Mouse (Mus musculus) R1 (cell line): ENCODE measurements around the gene Tmem30c.
A peak's percentile ranks its signal among the peaks of the same experiment; 100 is the strongest.

Source experiments
- DNase-seq: peaks from one replicate; pipeline ENCODE4 v3.0.0-alpha.2; 2018; ENCODE audit warnings: low read depth, low spot score

The Tmem30c gene

DNA sequence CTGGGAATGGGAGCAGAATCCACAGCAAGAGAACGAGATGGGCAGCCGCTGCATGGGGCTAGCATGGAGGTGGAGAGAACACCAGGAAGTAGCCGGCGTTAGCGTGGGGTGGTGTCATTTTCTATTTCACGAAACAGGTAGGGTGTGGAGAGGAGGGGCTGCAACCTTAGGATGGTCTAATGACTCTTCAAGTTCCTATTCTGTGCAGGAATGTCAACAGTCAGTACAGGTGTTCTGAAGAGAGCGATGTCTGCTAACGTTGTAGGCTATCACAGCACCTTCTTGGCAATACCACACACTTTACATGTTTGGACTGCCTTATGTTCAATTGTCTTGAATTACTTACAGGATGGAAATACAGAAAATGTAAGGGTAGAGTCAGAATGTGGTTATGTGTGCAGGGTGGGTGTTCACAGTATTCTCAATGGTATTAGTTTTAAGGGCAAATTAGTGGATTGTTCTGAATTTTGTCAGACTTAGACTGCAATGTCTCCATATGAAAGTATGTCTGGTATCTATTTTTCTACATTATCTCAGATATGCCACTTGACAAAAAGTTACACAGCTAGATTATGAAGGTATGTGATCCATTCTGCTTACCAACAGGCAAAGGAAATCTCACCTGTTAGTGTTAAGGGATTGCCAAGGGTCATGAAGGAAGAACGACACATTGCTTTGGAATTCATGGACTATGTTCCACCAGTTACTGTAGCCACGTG, 2.7 kb upstream of the Tmem30c start:
- no peak for DNase-seq

DNA sequence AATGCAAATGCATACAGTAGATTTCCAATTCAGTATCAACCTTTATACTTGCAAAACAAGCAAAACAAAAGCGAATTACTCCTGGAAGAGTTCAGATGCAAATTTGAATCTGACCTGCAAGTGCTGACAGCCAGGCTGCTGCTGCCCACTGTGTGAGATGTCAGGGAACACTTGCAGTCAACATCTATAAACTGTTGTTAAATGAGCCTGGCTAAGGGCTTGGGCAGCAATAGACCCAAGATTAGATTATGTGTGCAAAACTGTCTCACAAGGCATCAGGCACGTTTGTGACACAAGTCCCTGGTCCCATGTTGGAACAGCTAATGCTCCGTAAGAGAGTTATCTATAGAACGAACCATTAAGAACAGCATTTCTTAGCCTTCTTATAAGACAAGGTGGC, 369 bp downstream of the Tmem30c start:
- DNase-seq, result no peak

DNA sequence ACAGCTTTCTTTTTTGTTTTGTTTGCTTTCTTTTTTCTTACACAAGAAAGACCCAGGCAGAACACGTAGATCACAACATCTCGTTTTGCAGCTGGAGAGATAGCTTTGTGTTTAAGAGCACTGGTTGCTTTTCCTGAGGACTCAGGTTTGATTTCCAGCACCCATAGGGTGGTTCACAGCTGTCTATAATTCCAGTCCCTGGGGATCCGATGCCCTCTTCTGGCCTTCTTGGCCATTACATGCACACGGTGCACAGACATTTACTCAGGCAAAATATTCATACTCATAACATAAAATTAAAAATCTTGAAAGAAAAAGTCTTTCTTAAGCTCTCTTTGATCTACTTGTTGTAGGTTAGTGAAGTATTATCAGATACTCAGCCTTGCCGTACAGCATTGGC, 969 bp downstream of the Tmem30c start:
- DNase-seq, result no peak

DNA sequence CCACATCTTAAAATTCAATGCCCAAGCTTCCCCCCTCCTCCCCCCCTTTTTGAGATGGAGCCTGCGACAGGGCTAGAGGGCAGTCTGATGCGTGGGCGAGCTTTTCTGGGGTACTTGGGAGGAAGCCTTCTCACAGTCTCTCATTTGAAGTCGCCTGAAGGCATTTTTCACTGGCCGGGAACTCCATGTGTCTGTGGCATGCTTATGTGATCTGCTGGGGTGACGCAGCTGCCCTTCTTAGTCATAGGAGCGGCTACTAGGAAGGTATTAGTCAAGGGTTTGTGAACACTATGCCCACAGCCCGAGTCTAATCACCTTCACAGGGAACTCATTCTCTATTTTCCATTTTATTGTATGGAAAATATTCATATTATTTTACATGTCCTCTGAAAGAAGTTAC, 11.2 kb downstream of the Tmem30c start:
- DNase-seq, result no peak

DNA sequence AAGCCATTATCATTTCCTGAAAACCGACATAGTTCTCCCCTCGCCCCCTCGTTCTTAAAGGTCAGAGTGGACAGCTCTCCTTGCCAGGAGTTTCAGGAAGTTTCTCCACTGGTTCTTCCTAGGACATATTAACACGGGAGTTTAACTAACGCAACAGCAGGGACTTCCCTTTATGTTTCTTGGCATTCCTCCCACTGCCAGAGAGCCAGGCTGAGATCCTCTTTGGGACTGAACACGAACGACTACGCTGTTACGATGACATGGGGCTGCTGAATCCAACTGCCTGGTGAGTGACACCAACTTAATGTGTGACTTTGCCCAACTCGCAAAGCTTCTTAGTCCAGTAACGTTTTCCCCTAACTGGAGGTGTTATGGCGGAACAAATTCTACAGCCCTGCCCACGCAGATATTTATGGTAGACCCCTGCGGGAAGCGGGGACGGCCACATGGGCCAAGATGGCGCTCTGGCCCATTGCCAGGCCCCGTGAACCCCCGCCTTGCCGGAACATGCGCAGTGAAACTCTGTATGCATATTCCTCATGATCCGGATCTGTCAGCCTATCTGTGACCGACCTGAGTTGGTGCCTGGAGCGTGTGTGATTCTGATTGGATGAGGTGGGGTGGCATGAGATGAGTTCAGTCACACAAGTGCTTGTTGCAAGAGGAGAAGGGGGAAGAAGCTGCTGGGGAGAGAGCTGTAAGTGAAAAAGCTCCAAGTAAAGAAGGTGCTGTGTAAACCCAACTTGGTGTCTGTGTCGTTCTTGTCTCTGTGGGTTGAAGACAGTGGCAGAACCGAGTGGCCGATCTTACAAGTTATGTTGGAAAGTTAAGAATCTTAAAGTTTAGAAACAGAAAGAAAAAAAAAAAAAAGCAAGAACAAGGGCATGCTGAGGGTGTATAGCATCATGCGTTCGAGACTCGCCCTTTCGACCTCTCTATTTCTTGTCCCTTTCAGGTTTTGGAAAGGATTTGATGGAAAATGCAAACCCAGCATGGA, 12.1 kb downstream of the Tmem30c start:
- DNase-seq, result peak; percentile 95

DNA sequence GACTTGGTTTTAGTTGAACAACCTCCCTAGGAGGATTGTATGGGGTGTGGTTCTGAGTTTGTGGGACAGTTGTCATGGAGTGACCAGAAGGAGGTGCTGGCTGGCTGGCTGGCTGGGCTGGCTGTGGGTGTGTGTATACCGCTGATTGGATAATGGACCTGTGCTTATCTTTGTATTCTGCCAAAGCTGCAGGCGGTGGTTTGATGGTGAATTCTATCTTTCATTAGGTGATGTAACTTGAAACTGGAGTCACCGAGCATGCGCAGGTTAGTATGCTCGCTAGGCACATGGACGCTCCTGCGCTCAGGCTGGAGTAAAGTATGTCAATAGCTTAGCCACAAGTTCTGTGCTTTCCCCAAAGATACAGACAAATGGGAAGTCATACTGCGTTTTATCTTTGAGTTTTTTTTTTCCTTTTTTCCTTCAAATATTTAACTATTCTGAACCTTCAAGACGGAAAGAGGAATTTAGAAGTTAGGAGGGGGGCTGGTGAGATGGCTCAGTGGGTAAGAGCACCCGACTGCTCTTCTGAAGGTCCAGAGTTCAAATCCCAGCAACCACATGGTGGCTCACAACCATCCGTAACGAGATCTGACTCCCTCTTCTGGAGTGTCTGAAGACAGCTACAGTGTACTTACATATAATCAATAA, 13.6 kb downstream of the Tmem30c start:
- DNase-seq, result peak; percentile 31

DNA sequence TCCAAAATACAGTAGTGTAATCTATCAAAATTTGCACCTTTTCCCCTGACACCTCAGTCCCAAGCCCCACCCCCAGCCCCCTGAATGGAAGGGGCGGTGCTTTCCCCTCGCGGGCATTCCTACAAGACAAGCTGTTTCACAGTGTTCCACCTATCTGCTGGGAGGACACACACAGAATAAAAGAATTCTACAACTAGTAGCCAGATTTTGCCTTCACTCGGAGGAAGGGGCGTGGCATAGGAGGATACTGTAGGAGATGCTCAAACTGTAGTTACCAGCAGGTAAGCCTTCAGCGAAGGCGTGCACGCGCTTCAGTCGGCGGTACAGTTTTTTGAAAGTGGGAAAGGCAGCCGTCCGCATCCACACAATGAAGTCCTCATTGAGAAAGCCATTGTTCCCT, 22.9 kb downstream of the Tmem30c start:
- peak; percentile 73 for DNase-seq

DNA sequence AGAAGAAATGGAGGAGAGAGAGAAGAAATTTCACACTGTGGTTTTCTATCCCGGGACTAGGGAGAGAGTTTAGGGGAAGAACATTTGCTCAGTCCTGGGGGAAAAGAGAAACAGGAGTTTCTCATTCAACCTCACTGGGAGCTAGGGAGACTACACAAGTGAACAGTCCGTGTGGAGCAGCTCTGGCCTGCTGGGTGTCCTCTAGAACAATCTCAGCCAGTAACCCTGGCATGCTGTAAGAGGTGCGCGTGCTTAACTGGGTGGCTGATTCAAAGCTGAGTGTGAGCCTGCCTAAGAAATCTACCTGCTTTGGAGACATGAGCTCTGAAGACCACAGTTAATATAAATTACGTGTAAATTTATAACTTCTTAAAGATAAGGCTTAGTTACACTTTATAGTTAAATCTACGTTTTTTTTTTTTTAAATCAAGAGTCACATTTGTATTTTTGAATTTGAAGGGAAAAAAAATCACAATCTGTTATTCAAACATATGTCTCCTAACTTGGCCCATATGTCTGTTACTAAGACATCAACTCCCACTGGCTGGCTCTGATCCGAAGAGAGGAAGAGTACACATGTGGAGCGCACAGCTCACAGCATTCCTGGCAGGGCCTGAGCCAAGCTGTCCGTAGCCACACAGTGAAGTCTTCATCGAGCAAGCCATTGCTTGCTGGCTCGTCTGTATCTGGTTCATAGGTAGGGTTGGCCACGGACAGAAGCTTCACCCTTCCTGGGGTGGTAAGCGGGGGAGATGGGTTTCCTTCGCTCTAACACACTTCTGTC, 24.4 kb downstream of the Tmem30c start:
- no peak for DNase-seq

DNA sequence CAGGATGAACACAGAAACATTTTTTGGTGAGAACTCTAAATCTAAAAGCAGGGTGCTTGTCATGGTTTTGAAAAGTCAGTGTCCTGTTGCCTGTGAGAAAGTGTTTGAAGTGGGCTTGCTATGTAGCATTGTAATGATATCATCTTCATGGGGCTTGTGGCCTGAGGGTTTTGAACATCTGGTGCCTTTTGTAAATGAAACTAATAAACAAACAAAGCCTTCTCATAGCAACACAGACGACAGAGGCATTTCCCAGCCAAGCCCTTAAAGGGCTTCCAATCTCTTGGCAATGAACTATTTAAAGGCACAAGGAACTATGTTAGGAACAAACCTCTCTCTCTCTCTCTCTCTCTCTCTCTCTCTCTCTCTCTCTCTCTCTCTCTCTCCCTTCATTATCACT, 25.6 kb downstream of the Tmem30c start:
- DNase-seq, result no peak

DNA sequence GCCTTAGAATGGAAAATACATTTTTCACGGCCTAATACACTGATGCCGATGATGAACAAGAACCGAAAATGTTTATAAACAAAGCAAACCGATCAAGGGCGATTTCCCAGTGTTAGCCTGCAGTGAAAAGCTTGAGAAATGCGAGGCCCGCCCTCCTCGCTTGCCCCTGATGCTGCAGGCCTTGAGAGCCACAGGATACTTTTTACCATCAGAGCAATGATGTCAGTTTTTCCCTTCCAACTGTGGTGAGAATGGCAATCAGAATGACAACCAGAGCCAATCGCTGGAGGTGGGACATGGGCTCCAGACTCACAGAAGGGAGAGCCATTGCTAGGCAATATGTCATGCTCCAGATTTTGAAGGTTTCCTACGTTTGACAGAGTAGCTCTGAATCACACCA, 32.5 kb downstream of the Tmem30c start:
- DNase-seq, result peak; percentile 45

DNA sequence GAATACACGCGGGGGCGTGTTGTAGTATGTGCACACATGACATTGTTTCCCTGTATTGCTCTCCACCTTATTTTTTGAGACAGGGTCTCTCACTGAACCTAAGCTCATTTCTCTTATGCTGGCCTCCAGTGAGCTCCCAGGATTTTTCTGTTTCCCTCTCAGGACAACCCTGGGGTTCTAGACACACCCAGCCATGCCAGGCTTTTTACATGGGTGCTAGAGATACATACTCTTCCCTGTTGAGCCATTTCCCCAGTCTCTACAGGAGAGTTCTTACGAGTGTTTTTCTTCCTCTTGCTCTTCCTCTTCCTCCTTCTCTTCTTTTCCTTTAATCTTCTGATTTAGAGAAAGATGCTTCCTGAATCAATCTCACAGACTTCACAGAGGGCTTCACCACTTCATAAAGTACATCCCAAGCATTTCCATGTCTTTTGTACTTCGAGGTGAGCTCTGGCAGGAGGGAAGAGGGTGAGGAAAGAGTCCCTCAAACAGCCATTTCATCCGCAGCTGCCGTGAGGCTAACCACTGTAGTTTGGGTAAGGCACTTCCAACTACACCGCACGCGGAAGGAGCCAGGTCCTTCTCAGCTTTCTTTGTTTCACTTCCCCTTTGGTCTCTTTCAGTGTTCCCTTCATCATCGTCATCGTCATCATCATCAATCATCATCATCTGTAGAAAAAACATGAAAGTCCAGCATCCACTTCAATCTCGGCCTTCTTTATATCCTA, 33.1 kb downstream of the Tmem30c start:
- no peak for DNase-seq

DNA sequence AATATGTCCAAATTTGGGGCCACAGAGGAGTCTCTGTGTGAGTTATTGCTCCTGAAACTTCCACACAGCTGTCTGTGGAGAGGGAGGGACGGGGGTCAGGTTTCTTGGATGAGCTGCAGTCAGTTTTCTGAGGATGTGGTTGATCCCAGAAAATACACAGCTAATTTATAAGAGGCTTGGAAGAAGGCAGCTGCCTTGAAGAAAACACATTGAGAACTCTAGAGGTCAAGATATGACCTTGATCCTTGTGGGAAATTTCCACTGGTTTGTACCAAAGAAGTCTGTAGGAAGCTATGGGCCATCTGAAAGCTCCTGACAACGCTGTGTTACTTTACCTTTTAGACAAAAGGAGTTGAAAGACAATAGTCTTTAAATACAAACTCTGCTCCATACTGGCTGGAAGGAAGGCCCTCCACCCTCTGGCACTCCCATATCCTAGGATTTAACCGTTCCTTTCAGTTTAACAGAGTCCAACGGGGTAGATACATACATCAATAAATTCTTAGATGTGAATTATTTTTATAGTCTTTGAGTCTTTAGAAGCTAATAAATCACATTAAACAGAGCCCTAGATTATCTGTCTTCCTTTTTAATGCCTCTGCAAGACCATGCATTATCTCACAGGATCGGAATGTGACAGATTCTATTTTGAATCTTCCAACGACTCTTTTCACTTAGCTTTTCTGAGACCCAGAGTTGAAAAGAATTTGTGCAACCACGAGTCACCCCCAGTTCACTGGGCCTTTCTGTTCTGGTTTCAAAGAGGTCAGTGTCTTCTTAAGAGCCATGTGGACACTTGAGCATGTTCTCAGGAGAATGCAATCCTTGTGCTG, 40.9 kb downstream of the Tmem30c start:
- DNase-seq, result peak; percentile 83

DNA sequence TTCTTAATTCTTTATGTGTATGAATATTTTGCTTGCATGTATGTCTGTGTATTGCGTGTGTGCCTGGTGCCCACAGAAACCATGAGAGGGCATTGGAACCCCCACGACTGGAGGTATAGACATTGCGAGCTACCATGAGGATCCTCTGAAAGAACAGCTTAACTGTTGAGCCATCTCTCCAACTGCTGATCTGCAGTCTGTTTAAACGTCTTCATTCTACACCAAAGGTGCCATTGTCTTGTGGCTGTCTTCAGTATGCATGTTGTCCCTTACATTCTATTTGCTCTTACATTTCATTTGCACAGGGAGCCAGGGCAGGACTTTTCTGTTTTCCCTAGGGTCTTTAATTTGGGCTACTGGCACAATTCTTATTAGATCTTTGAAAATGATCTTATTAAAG, 41.7 kb downstream of the Tmem30c start:
- DNase-seq, result no peak

DNA sequence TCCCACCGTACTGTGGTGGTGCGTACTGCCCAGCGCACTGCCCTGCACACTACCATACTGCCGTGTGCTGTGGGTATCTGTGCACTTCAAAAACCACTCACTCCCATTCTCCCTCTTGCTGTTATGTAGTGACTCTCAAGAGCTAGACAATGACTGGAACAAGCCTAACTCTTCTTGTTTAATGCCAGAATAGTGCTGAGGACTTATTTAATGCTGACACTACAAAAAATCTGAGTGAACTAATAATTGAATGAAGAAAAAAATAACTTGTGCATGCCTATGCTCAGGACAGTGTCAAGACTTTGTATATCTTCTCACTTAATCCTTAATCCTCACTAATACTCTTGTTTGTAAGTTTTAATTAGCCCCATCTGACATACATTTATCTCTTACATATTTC, 45.2 kb downstream of the Tmem30c start:
- DNase-seq, result no peak

DNA sequence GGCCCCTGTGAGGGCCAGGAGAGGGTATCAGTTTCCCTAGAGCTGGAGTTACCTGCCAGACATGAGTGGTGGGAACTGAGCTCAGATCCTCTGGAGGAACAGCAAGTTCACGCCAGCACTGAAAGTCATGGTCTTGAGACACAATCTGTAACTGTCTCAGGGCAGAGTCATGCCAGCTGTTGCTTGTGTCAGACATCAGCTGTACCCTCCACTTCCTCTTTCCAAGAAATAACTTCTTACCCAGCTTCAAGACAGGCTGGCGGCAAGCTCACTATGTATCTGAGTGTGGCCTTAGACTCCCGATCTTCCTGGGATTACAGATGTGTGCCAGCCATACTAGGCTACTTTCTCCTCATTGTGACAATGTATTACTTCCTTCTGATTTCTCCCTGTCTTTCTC, 46.1 kb downstream of the Tmem30c start:
- DNase-seq, result no peak

DNA sequence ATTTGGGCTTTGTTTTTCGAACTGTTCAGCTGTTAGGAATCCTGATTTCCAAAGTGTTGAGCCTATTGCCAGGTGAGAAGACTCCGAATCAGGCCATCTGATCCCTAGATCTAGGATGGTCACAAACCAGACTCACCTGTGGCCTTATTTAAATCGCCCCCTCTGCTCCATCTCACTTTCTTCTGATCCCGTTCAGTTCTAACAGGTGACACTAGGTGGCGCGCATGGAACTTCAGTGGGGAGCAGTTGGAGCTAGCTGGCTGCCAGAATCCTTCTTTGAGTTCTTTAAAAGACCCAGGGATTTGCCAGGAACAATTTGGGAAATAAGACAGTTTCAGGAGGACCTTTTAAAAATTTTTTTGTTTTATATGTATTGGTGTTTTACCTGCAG, 48.8 kb downstream of the Tmem30c start:
- DNase-seq, result peak; percentile 92

DNA sequence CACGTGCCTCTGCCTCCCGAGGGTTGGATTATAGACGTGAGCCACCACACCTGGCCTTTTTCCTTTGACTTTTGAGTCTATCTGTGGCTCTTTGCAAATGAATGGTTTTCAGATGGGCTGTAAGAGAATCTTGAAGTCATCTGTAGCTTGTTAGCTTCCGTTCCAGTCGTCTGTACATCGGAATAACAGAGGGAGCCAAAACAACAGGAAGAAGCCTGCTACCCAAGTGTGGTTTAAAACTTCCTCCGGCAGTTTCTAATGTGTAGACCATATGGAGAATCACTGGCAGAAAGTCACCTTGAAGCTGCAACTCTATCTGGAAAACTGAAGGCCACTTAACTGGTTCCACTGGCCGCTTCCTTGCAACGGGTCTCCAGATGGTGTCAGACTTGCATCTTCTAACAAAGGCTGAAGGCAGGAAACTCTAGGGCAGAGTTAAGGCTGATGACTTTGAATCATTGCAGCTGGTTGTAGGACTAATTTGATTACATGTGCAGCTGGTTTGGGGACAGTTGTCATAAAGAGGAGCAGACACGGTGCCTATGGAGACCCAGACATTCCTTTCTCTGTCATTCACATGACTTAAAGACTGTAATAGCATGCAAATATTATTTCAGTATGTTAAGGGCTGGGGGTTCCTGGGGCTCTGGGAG, 49.3 kb downstream of the Tmem30c start:
- DNase-seq, result peak; percentile 98

DNA sequence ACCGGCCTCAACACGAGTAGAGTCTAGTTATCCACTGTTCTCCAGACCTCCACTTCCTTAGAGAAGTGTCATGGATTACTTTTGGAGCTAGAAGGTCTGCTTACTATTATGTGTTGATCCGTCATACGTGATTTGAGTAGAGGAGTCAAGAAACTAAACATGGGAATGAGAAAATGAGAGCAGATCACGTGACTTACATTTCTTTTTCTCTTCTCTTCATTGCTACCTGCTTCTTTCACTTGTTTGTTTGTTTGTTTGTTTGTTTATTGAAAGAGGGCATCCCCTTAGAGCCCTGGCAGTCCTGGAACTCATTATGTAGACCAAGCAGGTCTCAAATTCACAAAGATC, 49.8 kb downstream of the Tmem30c start:
- DNase-seq, result peak; percentile 48

DNA sequence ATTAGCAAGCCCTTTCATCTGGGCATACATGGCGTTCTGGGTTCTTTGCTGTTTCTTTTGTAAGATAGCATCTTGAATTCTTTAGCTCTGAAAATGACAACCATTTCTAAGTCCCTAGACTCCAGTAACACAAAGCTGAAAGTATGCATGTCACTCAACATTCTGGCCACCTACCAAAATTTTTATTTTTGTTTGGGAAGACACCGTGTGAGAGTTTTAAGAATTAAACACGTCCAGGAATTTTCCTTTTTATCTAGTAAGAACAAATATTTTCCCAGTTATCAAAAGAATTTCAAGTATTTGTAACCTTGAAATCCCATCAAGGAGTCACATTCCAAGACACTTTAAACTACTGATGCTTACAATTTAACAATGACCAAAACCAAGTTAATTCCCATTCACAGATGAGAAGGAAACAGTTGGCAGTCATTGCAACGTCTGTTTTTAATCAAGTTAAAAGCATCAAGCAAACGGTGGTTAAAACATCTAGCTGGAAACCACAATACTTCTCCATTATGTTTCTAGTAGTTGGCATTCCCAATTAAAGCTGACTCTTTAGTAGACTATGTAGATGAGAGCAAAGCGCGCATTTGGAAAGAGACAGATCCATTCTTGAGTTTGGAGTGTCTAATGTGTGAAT, 56.7 kb downstream of the Tmem30c start:
- DNase-seq, result peak; percentile 31
